Mouse (Mus musculus) limb, embryonic 14.5 days (tissue): ENCODE measurements around the gene Gm49322. TPM values are rescaled to one million over a fixed set of nuclear protein-coding genes. Genes with fewer than 3 reads are reported as not detected.

ENCODE experiments used
- ATAC-seq: fragments of 200-750 bp; cut with Nextera tagmentation; 2 replicates; pipeline ENCODE4 v1.8.0; 2017; ENCODE audit warnings: low read depth, moderate number of reproducible peaks, moderate TSS enrichment; ENCODE audit not compliant: low FRiP score
- DNase-seq: peaks from one replicate; pipeline ENCODE4 v3.0.0-alpha.2; 2015; ENCODE audit warnings: low spot score
- H3K27ac ChIP-seq: fragments of 300-500 bp; sonication (generic); replicated peaks from 2 replicates; pipeline ENCODE4 v1.5.1; 2014; ENCODE audit warnings: low read depth, mild to moderate bottlenecking, low read length, moderate library complexity, mixed read lengths
- H3K27me3 ChIP-seq: fragments of 300-500 bp; sonication (generic); 2 replicates; pipeline ENCODE4 v1.6.1; 2014; ENCODE audit warnings: low read length, mixed read lengths; ENCODE audit not compliant: control insufficient read depth, insufficient read depth
- H3K36me3 ChIP-seq: fragments of 300-500 bp; sonication (generic); 2 replicates; pipeline ENCODE4 v1.6.1; 2014; ENCODE audit warnings: mild to moderate bottlenecking, low read length, moderate library complexity, mixed read lengths; ENCODE audit not compliant: control insufficient read depth, insufficient read depth
- H3K4me1 ChIP-seq: fragments of 300-500 bp; sonication (generic); 2 replicates; pipeline ENCODE4 v1.6.1; 2014; ENCODE audit warnings: antibody characterized with exemption, low read length, mixed read lengths; ENCODE audit not compliant: control insufficient read depth, insufficient read depth
- H3K4me2 ChIP-seq: fragments of 300-500 bp; sonication (generic); replicated peaks from 2 replicates; pipeline ENCODE4 v1.6.1; 2014; ENCODE audit warnings: low read depth, mild to moderate bottlenecking, low read length, moderate library complexity; ENCODE audit not compliant: severe bottlenecking
- H3K4me3 ChIP-seq: fragments of 300-500 bp; sonication (generic); replicated peaks from 2 replicates; pipeline ENCODE4 v1.5.1; 2014; ENCODE audit warnings: low read length
- H3K9ac ChIP-seq: fragments of 300-500 bp; sonication (generic); 2 replicates; pipeline ENCODE4 v1.6.1; 2014; ENCODE audit warnings: mild to moderate bottlenecking, low read depth, low read length, moderate library complexity; ENCODE audit not compliant: severe bottlenecking
- H3K9me3 ChIP-seq: fragments of 300-500 bp; sonication (generic); 2 replicates; pipeline ENCODE4 v1.6.1; 2016; ENCODE audit warnings: low read length; ENCODE audit not compliant: control insufficient read depth
- POLR2A ChIP-seq: fragments of 200-500 bp; IDR thresholded peaks from 2 replicates; pipeline ENCODE4 v1.8.0; 2012; ENCODE audit warnings: inconsistent platforms, mild to moderate bottlenecking, moderate library complexity, borderline replicate concordance; ENCODE audit not compliant: insufficient read depth, insufficient read length; ENCODE audit errors: extremely low read depth
- WGBS: fragments of 180-500 bp; shearing (Covaris S2); extraction: QIAGEN DNeasy Blood & Tissue Kit; methylation state at CpG from one replicate; pipeline ENCODE4 v1.1.7; 2014; 5-methylcytosine and 5-hydroxymethylcytosine counted together
- polyA plus RNA-seq, 2 experiments: library from polyadenylated mRNA; depleted of rRNA in 1 of 2; stranded (reverse) in 1 of 2; unstranded in 1 of 2; fragments of >200 nt; fragmentation: Nextera tagmentation in 1 of 2; extraction: Ambion mirVana in 1 of 2; gene quantifications; 2 replicates each; pipeline versions ENCODE4 v1.2.1 to v1.2.3; 2012 to 2014

The Gm49322 gene
- polyA plus RNA-seq, 2 experiments: 2.8 to 5.6 TPM

- 79% methylated on average over 3 of the region's 3 CpGs for WGBS
- DNase-seq: no peak
- no peak for ATAC-seq
- Histone ChIP-seq H3K9ac (no peak overlapping the region), H3K4me2 (no peak overlapping the region), H3K9me3 (no peaks in the 10 kb centered on the region), H3K27me3 (no peaks in the 10 kb centered on the region), H3K4me1 (peaks cover 7% of the 10 kb centered on the region), H3K4me3 (no peak overlapping the region), H3K27ac (no peak overlapping the region), H3K36me3 (peaks cover 70% of the 10 kb centered on the region)
- TF ChIP-seq POLR2A: no peak
Measured at GRCm38 (mm10) chr10:80608435-80608834, 2.6 kb downstream of the Gm49322 start.

GRCm38 (mm10) chr10:80609269-80609924 is 3.6 kb downstream of the Gm49322 start:
- no peak for DNase-seq
- H3K36me3 ChIP-seq: peaks cover 78% of the 10 kb centered on the region
- no peak for TF ChIP-seq POLR2A

GRCm38 (mm10) chr10:80610116-80610785 is 4.4 kb downstream of the Gm49322 start:
- TF ChIP-seq POLR2A: no peak
- WGBS: 93% methylated on average over 9 of the region's 9 CpGs
- peaks cover 87% of the 10 kb centered on the region for H3K36me3 ChIP-seq

More at GRCm38 (mm10) chr10:80609269-80609924, 3.6 kb downstream of the Gm49322 start:
- Histone ChIP-seq H3K4me2 (no peak overlapping the region), H3K27ac (no peak overlapping the region), H3K4me3 (no peak overlapping the region), H3K27me3 (no peaks in the 10 kb centered on the region), H3K9me3 (no peaks in the 10 kb centered on the region), H3K9ac (no peak overlapping the region), H3K4me1 (no peaks in the 10 kb centered on the region)
- WGBS: 92% methylated on average over 10 of the region's 10 CpGs
- no peak for ATAC-seq

GRCm38 (mm10) chr10:80611024-80611423 is 5.2 kb downstream of the Gm49322 start:
- peaks cover 92% of the 10 kb centered on the region for H3K36me3 ChIP-seq
- no peaks in the 10 kb centered on the region for H3K4me1 ChIP-seq
- no peak for TF ChIP-seq POLR2A
- H3K4me2 ChIP-seq: no peak overlapping the region
- H3K27me3 ChIP-seq: no peaks in the 10 kb centered on the region
- peak; percentile 23 for DNase-seq
- H3K9me3 ChIP-seq: no peaks in the 10 kb centered on the region
- no peak overlapping the region for H3K4me3 ChIP-seq
- H3K9ac ChIP-seq: no peak overlapping the region
- ATAC-seq: no peak
- no peak overlapping the region for H3K27ac ChIP-seq
- WGBS: 65% methylated on average over 4 of the region's 4 CpGs

More at GRCm38 (mm10) chr10:80610116-80610785, 4.4 kb downstream of the Gm49322 start:
- H3K4me3 ChIP-seq: no peak overlapping the region
- H3K4me2 ChIP-seq: no peak overlapping the region
- no peak overlapping the region for H3K27ac ChIP-seq
- H3K27me3 ChIP-seq: no peaks in the 10 kb centered on the region
- H3K9me3 ChIP-seq: no peaks in the 10 kb centered on the region
- H3K9ac ChIP-seq: no peak overlapping the region
- no peak for DNase-seq
- no peaks in the 10 kb centered on the region for H3K4me1 ChIP-seq
- ATAC-seq: no peak

GRCm38 (mm10) chr10:80611905-80612304 is 6.1 kb downstream of the Gm49322 start:
- no peak for ATAC-seq
- 97% methylated on average over 3 of the region's 3 CpGs for WGBS
- Histone ChIP-seq H3K4me1 (no peaks in the 10 kb centered on the region), H3K4me3 (no peak overlapping the region), H3K27me3 (no peaks in the 10 kb centered on the region), H3K4me2 (no peak overlapping the region), H3K27ac (no peak overlapping the region), H3K9ac (no peak overlapping the region), H3K36me3 (peaks cover 87% of the 10 kb centered on the region), H3K9me3 (no peaks in the 10 kb centered on the region)
- no peak for TF ChIP-seq POLR2A
- no peak for DNase-seq
